Mouse (Mus musculus): Measurements from ENCODE around the gene Vdac1. TPM values are rescaled to one million over a fixed set of nuclear protein-coding genes. Genes with fewer than 3 reads are reported as not detected.
A peak's percentile ranks its signal among the peaks of the same experiment; 100 is the strongest.

The Vdac1 gene
- polyA plus RNA-seq, 1 experiment from 2014 or later, result 219 TPM

DNA sequence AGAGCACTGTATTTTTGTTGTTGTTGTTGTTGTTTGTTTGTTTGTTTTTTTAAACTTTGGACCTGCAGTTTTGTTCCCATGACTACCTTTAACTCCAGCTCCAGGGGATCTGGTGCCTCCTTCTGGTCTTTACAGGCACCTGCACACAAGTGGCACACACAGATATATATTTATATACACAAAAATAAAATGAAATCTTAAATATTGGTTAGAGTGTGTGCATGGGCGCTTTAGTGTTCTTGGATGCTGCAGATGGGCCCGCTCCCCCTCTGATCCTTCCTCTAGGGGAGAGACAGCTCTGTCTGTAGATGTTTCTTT lies 9.4 kb downstream of the Vdac1 start:
- WGBS, result 94% methylated on average over 2 of the region's 2 CpGs
- TF ChIP-seq CTCF (IDR thresholded peaks at IDR 0.05; ENCODE audit: low read depth), result 0 out of 2 replicates have a peak, but pooled peaks have one; percentile 3
- ATAC-seq (ENCODE audit: insufficient read depth) (no peak), DNase-seq (no peak)
- H3K36me3 ChIP-seq (ENCODE audit: insufficient read depth), result peaks cover 8% of the 10 kb centered on the region
- no peaks in the 10 kb centered on the region for H3K27me3 ChIP-seq (ENCODE audit: insufficient read depth, low read length)
- H3K4me1 ChIP-seq (ENCODE audit: insufficient read depth), result peaks cover 15% of the 10 kb centered on the region; the same call in 1 of the 2 replicates
- no peak overlapping the region for H3K4me3 ChIP-seq (ENCODE audit: low read depth, low read length)
- no peak overlapping the region for H3K4me2 ChIP-seq
- no peaks in the 10 kb centered on the region for H3K9me3 ChIP-seq (ENCODE audit: low read depth, low read length)
- H3K9ac ChIP-seq, result no peak overlapping the region
- H3K27ac ChIP-seq (ENCODE audit: low read depth), result peak overlapping the region; percentile 26; the same call in 1 of the 2 replicates

DNA sequence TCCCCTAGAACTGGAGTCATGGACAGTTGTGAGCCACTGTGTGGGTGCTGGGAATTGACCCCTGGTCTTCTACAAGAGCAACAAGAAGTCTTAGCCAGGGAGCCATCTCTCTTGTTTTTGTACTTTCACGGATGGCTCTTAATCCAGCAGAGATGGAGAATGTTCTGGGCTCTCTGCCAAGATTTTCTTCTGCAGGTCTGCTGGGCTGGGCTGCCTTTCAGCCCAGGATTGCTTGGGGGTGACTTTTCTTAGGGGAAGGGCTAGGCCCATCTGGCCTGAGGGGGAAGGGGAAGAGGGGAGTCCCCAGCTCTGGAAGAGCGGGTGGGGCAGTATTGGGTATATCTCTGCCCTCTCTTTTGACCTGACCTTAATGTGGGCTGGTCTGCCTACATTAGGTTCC lies 9.9 kb downstream of the Vdac1 start:
- Histone ChIP-seq H3K27ac (ENCODE audit: low read depth) (peak overlapping the region; percentile 26; the same call in 1 of the 2 replicates), H3K4me1 (ENCODE audit: insufficient read depth) (0 out of 2 replicates have a peak, but pooled peaks cover 15% of the 10 kb centered on the region), H3K9me3 (ENCODE audit: low read depth, low read length) (no peaks in the 10 kb centered on the region), H3K27me3 (ENCODE audit: insufficient read depth, low read length) (no peaks in the 10 kb centered on the region), H3K36me3 (ENCODE audit: insufficient read depth) (peaks cover 12% of the 10 kb centered on the region), H3K4me3 (ENCODE audit: low read depth, low read length) (no peak overlapping the region), H3K9ac (no peak overlapping the region), H3K4me2 (no peak overlapping the region)
- TF ChIP-seq CTCF (IDR thresholded peaks at IDR 0.05; ENCODE audit: low read depth), result no peak
- ATAC-seq (ENCODE audit: insufficient read depth) (peak; percentile 58), DNase-seq (peak; percentile 91)
- 20% methylated on average over 2 of the region's 2 CpGs for WGBS

DNA sequence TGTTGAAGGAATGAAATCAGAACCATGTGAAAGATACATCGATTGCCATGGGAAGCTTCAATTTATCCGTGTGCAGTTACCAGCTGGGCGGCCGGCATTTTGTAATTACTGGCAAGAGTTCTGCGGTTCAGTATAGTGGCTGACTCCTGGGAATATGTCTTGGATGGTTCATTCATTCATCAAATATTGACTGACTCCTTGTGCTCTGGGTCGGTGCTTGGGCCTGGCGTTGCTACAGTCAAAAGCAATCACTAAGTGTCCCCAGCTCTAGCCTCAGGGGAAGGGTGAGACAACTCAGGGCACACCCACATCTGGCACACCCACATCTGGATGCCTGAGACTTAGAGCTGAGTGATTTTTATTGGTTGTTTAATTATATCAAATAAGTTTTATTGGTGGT lies 13.2 kb downstream of the Vdac1 start:
- DNase-seq (no peak), ATAC-seq (ENCODE audit: insufficient read depth) (no peak)
- no peak for TF ChIP-seq CTCF (IDR thresholded peaks at IDR 0.05; ENCODE audit: low read depth)
- Histone ChIP-seq H3K9me3 (ENCODE audit: low read depth, low read length) (no peaks in the 10 kb centered on the region), H3K27me3 (ENCODE audit: insufficient read depth, low read length) (no peaks in the 10 kb centered on the region), H3K36me3 (ENCODE audit: insufficient read depth) (peaks cover 42% of the 10 kb centered on the region), H3K4me1 (ENCODE audit: insufficient read depth) (0 out of 2 replicates have a peak, but pooled peaks cover 8% of the 10 kb centered on the region), H3K9ac (no peak overlapping the region), H3K4me3 (ENCODE audit: low read depth, low read length) (no peak overlapping the region), H3K27ac (ENCODE audit: low read depth) (no peak overlapping the region), H3K4me2 (no peak overlapping the region)
- 76% methylated on average over 7 of the region's 7 CpGs for WGBS

DNA sequence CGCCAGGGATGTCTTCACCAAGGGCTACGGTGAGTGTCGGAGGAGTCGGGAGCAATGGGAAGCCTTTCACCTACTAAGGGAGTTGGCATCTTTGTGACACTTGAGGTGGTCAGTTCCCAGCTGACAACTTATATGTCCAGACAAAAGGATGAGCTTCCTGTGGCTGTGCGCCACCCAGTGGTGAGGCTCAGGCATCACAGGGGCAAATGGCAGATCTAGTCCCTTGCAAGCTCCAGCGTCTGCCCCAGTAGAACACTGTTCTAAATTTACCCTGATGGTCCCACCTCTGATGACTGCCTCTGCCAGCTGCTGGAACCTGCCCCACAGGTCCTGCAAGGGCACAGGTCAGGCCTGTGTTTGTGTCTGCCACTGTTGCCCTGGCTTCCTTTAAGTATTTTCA lies 13.7 kb downstream of the Vdac1 start:
- WGBS, result 59% methylated on average over 6 of the region's 6 CpGs
- Histone ChIP-seq H3K4me3 (ENCODE audit: low read depth, low read length) (no peak overlapping the region), H3K36me3 (ENCODE audit: insufficient read depth) (peaks cover 47% of the 10 kb centered on the region), H3K4me2 (no peak overlapping the region), H3K27me3 (ENCODE audit: insufficient read depth, low read length) (no peaks in the 10 kb centered on the region), H3K9ac (no peak overlapping the region), H3K4me1 (ENCODE audit: insufficient read depth) (0 out of 2 replicates have a peak, but pooled peaks cover 8% of the 10 kb centered on the region), H3K9me3 (ENCODE audit: low read depth, low read length) (no peaks in the 10 kb centered on the region), H3K27ac (ENCODE audit: low read depth) (no peak overlapping the region)
- DNase-seq, result peak; percentile 81
- no peak; the same call in 1 of the 2 replicates for ATAC-seq (ENCODE audit: insufficient read depth)
- peak; percentile 92 for TF ChIP-seq CTCF (IDR thresholded peaks at IDR 0.05; ENCODE audit: low read depth)

DNA sequence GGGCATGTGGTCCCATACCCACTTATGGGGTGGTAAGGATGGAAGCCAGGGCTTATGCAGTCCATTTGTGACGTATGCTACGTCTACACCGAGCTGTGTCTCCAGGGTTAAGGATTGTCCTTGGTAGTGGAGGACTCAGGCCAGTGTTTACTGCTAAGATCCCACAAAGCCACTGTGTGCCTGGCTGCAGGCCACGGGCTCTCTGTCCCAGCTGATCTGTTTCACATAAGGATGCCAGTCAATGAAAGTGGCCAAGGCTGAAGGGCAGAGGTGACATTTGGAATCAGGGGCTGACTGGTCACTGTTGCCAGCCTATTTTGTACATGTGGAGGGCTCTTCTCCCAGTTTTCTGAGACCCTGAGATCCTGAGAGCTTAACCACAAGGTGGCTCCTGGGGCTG lies 16.9 kb downstream of the Vdac1 start:
- H3K9me3 ChIP-seq (ENCODE audit: low read depth, low read length), result no peaks in the 10 kb centered on the region
- no peak overlapping the region for H3K4me2 ChIP-seq
- no peak for DNase-seq
- no peaks in the 10 kb centered on the region for H3K4me1 ChIP-seq (ENCODE audit: insufficient read depth)
- H3K9ac ChIP-seq, result no peak overlapping the region
- no peak for TF ChIP-seq CTCF (IDR thresholded peaks at IDR 0.05; ENCODE audit: low read depth)
- no peak overlapping the region for H3K4me3 ChIP-seq (ENCODE audit: low read depth, low read length)
- ATAC-seq (ENCODE audit: insufficient read depth), result no peak
- WGBS, result 88% methylated on average over 4 of the region's 4 CpGs
- H3K36me3 ChIP-seq (ENCODE audit: insufficient read depth), result peaks cover 73% of the 10 kb centered on the region
- H3K27me3 ChIP-seq (ENCODE audit: insufficient read depth, low read length), result no peaks in the 10 kb centered on the region
- H3K27ac ChIP-seq (ENCODE audit: low read depth), result no peak overlapping the region

DNA sequence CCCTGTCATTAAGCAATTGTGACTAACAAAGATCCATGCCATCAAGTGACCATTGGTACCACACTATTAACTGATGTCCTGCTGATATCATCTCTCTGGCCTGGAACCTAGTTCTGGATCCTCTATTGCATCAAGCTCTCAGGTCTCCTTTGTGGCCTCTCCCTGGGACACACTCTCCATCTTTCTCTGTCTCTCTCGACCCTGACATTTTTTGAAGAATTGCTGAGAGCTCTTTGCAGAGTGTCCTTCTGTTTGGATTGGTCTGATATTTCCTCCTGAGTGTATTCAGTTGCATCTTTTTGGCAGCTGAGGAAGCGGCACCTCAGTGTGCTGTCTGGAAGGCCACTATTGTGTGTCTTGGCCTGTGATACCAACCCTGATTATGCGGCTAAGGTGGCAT lies 18.6 kb downstream of the Vdac1 start:
- H3K9me3 ChIP-seq (ENCODE audit: low read depth, low read length), result no peaks in the 10 kb centered on the region
- DNase-seq, result no peak
- ATAC-seq (ENCODE audit: insufficient read depth), result no peak
- no peaks in the 10 kb centered on the region for H3K27me3 ChIP-seq (ENCODE audit: insufficient read depth, low read length)
- H3K4me3 ChIP-seq (ENCODE audit: low read depth, low read length), result no peak overlapping the region
- no peak overlapping the region for H3K4me2 ChIP-seq
- H3K27ac ChIP-seq (ENCODE audit: low read depth), result no peak overlapping the region
- no peaks in the 10 kb centered on the region for H3K4me1 ChIP-seq (ENCODE audit: insufficient read depth)
- H3K36me3 ChIP-seq (ENCODE audit: insufficient read depth), result peaks cover 87% of the 10 kb centered on the region
- H3K9ac ChIP-seq, result no peak overlapping the region
- WGBS, result 85% methylated on average over 3 of the region's 3 CpGs
- TF ChIP-seq CTCF (IDR thresholded peaks at IDR 0.05; ENCODE audit: low read depth), result no peak

DNA sequence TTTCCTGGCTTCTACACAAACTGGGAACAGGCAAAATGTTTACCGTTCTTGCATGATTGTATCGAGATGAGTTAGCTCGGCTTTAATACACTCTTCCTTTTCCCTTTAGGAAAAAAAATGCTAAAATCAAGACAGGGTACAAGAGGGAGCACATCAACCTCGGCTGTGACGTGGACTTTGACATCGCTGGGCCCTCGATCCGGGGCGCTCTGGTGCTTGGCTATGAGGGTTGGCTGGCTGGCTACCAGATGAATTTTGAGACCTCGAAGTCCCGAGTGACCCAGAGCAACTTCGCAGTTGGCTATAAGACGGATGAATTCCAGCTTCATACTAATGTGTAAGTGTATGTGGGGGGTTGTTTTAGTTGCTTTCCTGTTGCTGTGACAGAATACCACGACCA lies 23.1 kb downstream of the Vdac1 start:
- Histone ChIP-seq H3K4me2 (no peak overlapping the region), H3K4me1 (ENCODE audit: insufficient read depth) (no peaks in the 10 kb centered on the region), H3K9ac (no peak overlapping the region), H3K4me3 (ENCODE audit: low read depth, low read length) (no peak overlapping the region), H3K27me3 (ENCODE audit: insufficient read depth, low read length) (no peaks in the 10 kb centered on the region), H3K27ac (ENCODE audit: low read depth) (no peak overlapping the region), H3K36me3 (ENCODE audit: insufficient read depth) (peaks cover 90% of the 10 kb centered on the region), H3K9me3 (ENCODE audit: low read depth, low read length) (no peaks in the 10 kb centered on the region)
- WGBS, result 92% methylated on average over 14 of the region's 14 CpGs
- ATAC-seq (ENCODE audit: insufficient read depth) (no peak), DNase-seq (no peak)
- no peak for TF ChIP-seq CTCF (IDR thresholded peaks at IDR 0.05; ENCODE audit: low read depth)

DNA sequence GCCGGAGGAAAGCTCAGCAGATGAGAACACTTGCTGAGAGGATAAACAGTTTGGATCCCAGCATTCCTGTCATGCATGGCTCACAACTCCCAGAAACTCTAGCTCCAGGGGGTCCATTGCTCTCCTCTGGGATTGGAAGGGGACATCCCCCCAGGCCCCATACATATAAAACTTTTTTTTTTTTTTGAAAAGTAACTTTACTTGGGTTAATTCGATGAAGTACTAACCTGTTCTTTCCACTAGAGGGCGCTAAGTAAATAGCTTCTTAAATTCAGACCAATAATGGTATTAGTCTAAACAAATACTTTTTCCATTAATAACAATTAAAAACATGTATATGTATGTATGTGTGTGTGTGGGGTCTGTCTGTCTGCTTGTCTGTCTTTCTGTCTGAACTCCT lies 24.0 kb downstream of the Vdac1 start:
- DNase-seq (peak; percentile 70), ATAC-seq (ENCODE audit: insufficient read depth) (no peak)
- WGBS, result 53% methylated on average over 3 of the region's 3 CpGs
- no peaks in the 10 kb centered on the region for H3K9me3 ChIP-seq (ENCODE audit: low read depth, low read length)
- no peak overlapping the region for H3K9ac ChIP-seq
- no peak overlapping the region for H3K27ac ChIP-seq (ENCODE audit: low read depth)
- peak; percentile 54 for TF ChIP-seq CTCF (IDR thresholded peaks at IDR 0.05; ENCODE audit: low read depth)
- H3K27me3 ChIP-seq (ENCODE audit: insufficient read depth, low read length), result no peaks in the 10 kb centered on the region
- no peaks in the 10 kb centered on the region for H3K4me1 ChIP-seq (ENCODE audit: insufficient read depth)
- H3K4me2 ChIP-seq, result no peak overlapping the region
- H3K4me3 ChIP-seq (ENCODE audit: low read depth, low read length), result no peak overlapping the region
- H3K36me3 ChIP-seq (ENCODE audit: insufficient read depth), result peaks cover 84% of the 10 kb centered on the region

Data from lung, embryonic 14.5 days (tissue).